Mouse (Mus musculus) olfactory bulb, adult 2 months (tissue): ENCODE results near the gene Cdkal1. TPM values are rescaled to one million over a fixed set of nuclear protein-coding genes. Genes with fewer than 3 reads are reported as not detected.

Experiments used
- H3K27ac ChIP-seq: fragments of 200-500 bp; 2 replicates; pipeline ENCODE4 v1.5.1; 2012; ENCODE audit warnings: low read depth, low read length; ENCODE audit not compliant: insufficient read depth
- H3K4me1 ChIP-seq: fragments of 200-500 bp; 2 replicates; pipeline ENCODE4 v1.6.1; 2012; ENCODE audit warnings: low read length; ENCODE audit not compliant: control insufficient read depth, insufficient read depth
- H3K4me3 ChIP-seq: fragments of 200-500 bp; 2 replicates; pipeline ENCODE4 v1.5.1; 2012; ENCODE audit warnings: mild to moderate bottlenecking, low read depth, low read length, moderate library complexity; ENCODE audit not compliant: insufficient read depth
- CTCF ChIP-seq: fragments of 200-500 bp; IDR thresholded peaks from 2 replicates; pipeline ENCODE4 v1.5.1; 2012; ENCODE audit warnings: low read depth, mild to moderate bottlenecking, low read length, moderate library complexity; ENCODE audit not compliant: insufficient read depth
- POLR2A ChIP-seq: fragments of 200-500 bp; IDR thresholded peaks from 2 replicates; pipeline ENCODE4 v1.6.1; 2012; ENCODE audit warnings: mild to moderate bottlenecking, low read depth, low read length, moderate library complexity; ENCODE audit not compliant: insufficient read depth
- WGBS: fragments of 180-500 bp; shearing (Covaris S2); methylation state at CpG from one replicate; pipeline ENCODE4 v1.1.7; 2018; 5-methylcytosine and 5-hydroxymethylcytosine counted together
- polyA plus RNA-seq: library from polyadenylated mRNA; stranded (reverse); fragments of >200 nt; gene quantifications from 2 replicates; pipeline ENCODE4 v1.2.4, GENCODE M21; 2012; ENCODE audit warnings: low replicate concordance; ENCODE audit not compliant: missing spikeins, insufficient read depth, insufficient read length

The Cdkal1 gene
- polyA plus RNA-seq, 1 experiment: not detected

DNA sequence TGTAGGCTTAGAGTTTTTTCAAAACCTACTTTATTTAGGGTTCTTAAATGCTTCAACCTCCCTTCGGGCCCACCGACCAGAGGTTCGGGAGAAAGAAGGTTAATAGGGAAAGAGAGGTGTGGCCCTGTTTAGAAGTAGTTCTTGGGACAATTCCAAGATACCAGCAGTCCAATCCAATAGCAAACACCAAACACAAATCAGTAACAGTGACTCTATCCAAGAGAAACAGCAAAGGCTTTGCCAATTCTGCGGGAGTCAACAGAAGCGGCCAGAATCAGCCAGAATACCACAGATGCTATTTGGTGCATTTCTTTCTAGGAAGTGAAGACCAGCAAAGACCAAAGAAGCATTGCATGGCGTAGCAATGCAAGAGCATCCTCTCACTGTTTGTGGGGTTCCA, 646.7 kb downstream of the Cdkal1 start:
- peaks cover 6% of the 10 kb centered on the region for H3K4me1 ChIP-seq
- 94% methylated on average over 6 of the region's 6 CpGs for WGBS
- H3K27ac ChIP-seq: no peak overlapping the region
- H3K4me3 ChIP-seq: no peak overlapping the region
- TF ChIP-seq POLR2A (no peak), CTCF (no peak)

DNA sequence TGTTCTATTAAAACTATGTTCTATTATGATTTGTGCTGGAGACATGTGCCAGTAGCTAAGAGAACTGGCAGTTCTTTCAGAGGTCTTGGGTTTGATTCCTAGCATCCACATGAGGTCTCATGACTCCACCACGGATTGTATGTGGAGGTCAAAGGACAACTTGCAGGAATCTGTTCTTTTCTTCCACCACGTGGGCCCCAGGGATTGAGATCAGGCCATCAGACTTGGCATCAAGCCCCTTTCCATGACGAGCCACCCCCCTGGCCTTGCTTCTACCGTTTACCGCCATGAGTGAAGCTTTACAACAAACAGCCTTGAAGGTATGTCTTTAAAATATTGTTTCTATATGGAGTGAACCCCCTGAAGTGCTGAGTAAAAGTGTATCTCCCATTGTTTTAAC, 651.6 kb downstream of the Cdkal1 start:
- WGBS: 84% methylated on average over 5 of the region's 5 CpGs
- TF ChIP-seq CTCF (no peak), POLR2A (no peak)
- no peaks in the 10 kb centered on the region for H3K4me1 ChIP-seq
- no peak overlapping the region for H3K4me3 ChIP-seq
- no peak overlapping the region for H3K27ac ChIP-seq

DNA sequence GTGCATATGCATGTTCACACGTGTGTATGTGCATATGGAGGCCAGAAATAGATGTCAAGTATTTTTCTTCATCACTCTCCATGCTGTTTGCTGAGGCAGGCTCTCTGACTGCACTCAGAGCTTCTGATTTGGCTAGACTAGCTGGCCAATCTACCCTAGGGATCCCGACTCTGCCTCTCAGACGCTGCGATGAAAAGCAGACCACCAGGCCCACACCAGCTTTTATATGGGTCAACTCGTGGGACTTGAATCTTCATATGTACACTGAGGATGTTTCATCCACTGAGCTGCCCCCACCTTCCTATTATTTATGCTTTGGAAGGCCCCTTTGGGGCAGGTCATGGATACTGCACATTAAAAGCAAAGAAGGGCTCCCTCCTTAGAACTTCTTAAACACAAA, 652.0 kb downstream of the Cdkal1 start:
- WGBS: 91% methylated on average over 5 of the region's 5 CpGs
- TF ChIP-seq POLR2A: no peak
- no peak for TF ChIP-seq CTCF
- Histone ChIP-seq H3K27ac (no peak overlapping the region), H3K4me3 (no peak overlapping the region), H3K4me1 (no peaks in the 10 kb centered on the region)

DNA sequence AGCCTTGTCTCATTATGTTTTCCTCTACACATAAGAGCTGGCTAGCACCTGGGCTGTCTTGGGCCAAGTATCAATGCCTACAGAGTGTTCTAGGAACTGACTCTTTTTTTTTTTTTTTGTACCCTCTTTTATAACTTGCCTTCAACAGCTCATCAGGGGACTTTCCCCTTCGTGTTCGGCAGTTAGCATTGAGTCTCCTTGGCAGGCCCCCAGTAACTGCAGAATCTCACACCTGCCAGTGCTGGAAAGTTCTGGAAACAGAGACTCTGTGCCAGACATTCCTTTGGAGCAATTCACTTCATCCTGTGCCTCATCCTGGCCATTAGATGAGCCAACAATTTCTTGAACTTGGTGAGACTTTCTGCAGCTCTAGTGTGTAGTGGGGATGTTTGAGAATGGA, 652.9 kb downstream of the Cdkal1 start:
- TF ChIP-seq CTCF (no peak), POLR2A (no peak)
- H3K4me1 ChIP-seq: no peaks in the 10 kb centered on the region
- no peak overlapping the region for H3K27ac ChIP-seq
- 36% methylated on average over 2 of the region's 2 CpGs for WGBS
- no peak overlapping the region for H3K4me3 ChIP-seq

DNA sequence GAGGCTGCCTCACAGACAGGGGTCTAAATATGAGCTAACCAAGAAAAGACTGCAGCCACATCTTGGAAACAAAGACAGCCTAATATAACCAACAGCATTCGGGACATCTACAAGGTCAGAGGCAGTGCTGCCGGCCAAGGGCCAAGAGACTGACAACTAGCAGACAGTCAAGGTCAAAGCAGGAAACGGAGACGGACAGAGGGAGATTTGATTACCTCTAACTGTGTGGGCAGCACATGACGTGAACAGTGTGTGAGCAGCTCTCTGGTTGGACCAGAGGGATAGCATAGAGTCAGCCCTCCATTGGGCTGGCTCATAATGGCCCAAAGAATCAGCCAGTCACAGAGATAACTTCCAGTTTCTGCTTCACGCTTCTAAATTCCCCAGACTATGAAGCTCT, 655.8 kb downstream of the Cdkal1 start:
- Histone ChIP-seq H3K4me3 (no peak overlapping the region), H3K27ac (no peak overlapping the region), H3K4me1 (no peaks in the 10 kb centered on the region)
- WGBS: 81% methylated on average over 6 of the region's 6 CpGs
- TF ChIP-seq POLR2A: no peak
- TF ChIP-seq CTCF: no peak

- Histone ChIP-seq H3K4me1 (no peaks in the 10 kb centered on the region), H3K4me3 (no peak overlapping the region), H3K27ac (no peak overlapping the region)
- 73% methylated on average over 9 of the region's 9 CpGs for WGBS
- TF ChIP-seq CTCF (no peak), POLR2A (no peak)
Measured at GRCm38 (mm10) chr13:29196798-29197498, 658.5 kb downstream of the Cdkal1 start.

DNA sequence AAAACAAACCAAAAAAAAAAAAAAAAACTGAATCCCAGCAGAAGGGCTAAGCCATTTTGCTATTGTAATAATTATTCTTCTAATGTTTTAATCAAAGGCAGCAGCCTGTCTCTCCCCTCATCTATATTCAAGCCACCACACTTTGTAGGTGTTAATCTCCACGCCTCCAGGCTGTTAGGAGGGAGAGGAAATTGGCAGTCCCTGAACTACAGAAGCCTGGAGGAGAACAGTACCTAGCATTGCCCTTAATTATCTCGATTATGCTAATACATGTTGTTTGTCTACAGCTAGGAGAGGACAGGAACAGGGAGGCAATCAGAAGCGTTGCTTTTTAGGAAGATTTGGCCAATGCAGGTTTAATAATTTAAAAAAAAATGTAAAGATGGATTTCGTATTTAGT, 659.8 kb downstream of the Cdkal1 start:
- TF ChIP-seq POLR2A (no peak), CTCF (no peak)
- Histone ChIP-seq H3K4me3 (no peak overlapping the region), H3K27ac (no peak overlapping the region), H3K4me1 (no peaks in the 10 kb centered on the region)
- WGBS: 49% methylated on average over 4 of the region's 4 CpGs

DNA sequence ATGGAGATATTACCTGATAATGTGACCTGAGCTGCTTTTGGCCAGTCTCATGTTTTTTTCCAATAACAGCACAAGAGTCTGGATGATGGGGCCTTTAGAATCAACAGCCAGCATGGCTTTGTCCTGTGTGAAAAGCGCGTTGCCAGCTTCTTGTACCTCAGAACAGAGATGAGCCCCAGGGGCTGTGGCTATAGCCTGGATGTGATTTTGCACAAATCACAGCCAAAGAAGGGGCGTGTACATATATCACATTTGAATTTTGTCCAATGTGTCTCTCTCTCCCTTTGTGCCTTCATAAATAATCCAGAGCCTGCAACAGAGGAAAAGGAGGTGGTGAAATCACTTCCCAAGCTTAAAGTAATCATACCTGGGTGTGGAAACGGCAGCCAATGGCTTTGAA, 660.5 kb downstream of the Cdkal1 start:
- WGBS: 77% methylated on average over 4 of the region's 4 CpGs
- Histone ChIP-seq H3K4me3 (no peak overlapping the region), H3K27ac (no peak overlapping the region), H3K4me1 (no peaks in the 10 kb centered on the region)
- TF ChIP-seq CTCF: no peak
- no peak for TF ChIP-seq POLR2A

GRCm38 (mm10) chr13:29192697-29193096, 662.8 kb downstream of the Cdkal1 start:
- H3K4me1 ChIP-seq: no peaks in the 10 kb centered on the region
- no peak overlapping the region for H3K4me3 ChIP-seq
- 92% methylated on average over 3 of the region's 3 CpGs for WGBS
- H3K27ac ChIP-seq: no peak overlapping the region
- TF ChIP-seq CTCF: no peak
- no peak for TF ChIP-seq POLR2A
